Mouse (Mus musculus) cerebellum, adult 9-11 months (tissue): Measurements from ENCODE around the gene Pds5a.

Experiments
- DNase-seq: peaks from one replicate; pipeline ENCODE4 v3.0.0; 2022

The Pds5a gene

DNA sequence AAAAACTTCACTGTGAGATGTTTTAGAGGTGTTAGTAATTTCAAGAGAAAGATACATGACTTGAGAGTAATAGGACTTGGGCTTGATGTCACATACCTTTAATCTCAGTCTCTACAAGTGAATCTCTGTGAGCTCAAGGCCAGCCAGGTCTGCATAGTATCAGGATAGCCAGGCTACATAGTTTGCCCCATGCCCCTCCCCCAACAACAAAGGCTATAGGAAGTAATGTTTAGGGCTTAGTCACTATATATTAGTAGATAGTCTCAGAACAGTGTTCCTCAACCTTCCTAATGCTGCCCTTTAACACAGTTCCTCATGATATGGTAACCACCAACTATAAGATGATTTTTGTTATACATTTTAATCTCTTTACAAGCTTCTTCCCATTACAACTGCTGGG, 141.0 kb downstream of the Pds5a start:
- DNase-seq: no peak
